Mouse (Mus musculus): ENCODE results near the gene Vax2. TPM values are rescaled to one million over a fixed set of nuclear protein-coding genes. Genes with fewer than 3 reads are reported as not detected.

Vax2 gene
- polyA plus RNA-seq, 1 experiment from 2014 or later: not detected

- ATAC-seq (ENCODE audit: low read depth): no peak
- H3K27ac ChIP-seq (ENCODE audit: low read depth, low read length): no peak overlapping the region
- no peak overlapping the region for H3K4me2 ChIP-seq (ENCODE audit: low read depth, low read length)
- H3K9ac ChIP-seq (replicated peaks; ENCODE audit: low read depth, low read length): no peak overlapping the region
- H3K4me1 ChIP-seq (ENCODE audit: control insufficient read depth, insufficient read depth, low read length): no peaks in the 10 kb centered on the region
- peaks cover 80% of the 10 kb centered on the region for H3K27me3 ChIP-seq (ENCODE audit: control insufficient read depth, insufficient read depth, low read length)
- H3K4me3 ChIP-seq (ENCODE audit: low read depth, low read length): no peak overlapping the region
- H3K9me3 ChIP-seq (ENCODE audit: control insufficient read depth, low read length): no peaks in the 10 kb centered on the region
- 7% methylated on average over 3 of the region's 3 CpGs for WGBS
- H3K36me3 ChIP-seq (ENCODE audit: control insufficient read depth, insufficient read depth, low read length): no peaks in the 10 kb centered on the region
These were observed 15.3 kb upstream of the Vax2 start for GRCm38 (mm10) chr6:83695731-83696130.

DNA sequence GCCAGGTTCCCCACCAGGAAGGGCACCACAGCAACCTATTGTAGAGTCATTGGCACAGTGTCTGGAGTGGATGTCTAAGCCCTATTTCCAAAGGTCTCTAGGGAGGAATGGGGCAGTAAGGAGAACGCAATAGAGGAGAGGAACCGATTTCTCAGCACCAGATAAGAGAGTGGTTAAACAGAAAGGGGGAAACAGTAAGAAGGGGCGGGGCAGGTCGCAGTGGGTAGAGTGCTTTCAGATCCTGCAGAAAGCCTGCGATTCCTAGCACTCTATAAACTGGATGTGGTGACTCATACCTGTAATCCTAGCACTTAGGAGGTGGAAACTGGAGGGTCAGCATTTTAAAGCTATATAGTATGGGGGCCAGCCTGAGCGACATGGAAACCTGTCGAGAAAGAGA, 14.4 kb upstream of the Vax2 start:
- H3K9me3 ChIP-seq (ENCODE audit: control insufficient read depth, low read length): no peaks in the 10 kb centered on the region
- no peak for ATAC-seq (ENCODE audit: low read depth)
- peaks cover 78% of the 10 kb centered on the region for H3K27me3 ChIP-seq (ENCODE audit: control insufficient read depth, insufficient read depth, low read length)
- no peaks in the 10 kb centered on the region for H3K36me3 ChIP-seq (ENCODE audit: control insufficient read depth, insufficient read depth, low read length)
- H3K4me1 ChIP-seq (ENCODE audit: control insufficient read depth, insufficient read depth, low read length): no peaks in the 10 kb centered on the region
- H3K27ac ChIP-seq (ENCODE audit: low read depth, low read length): no peak overlapping the region
- no peak overlapping the region for H3K4me3 ChIP-seq (ENCODE audit: low read depth, low read length)
- no peak overlapping the region for H3K9ac ChIP-seq (replicated peaks; ENCODE audit: low read depth, low read length)
- H3K4me2 ChIP-seq (ENCODE audit: low read depth, low read length): no peak overlapping the region
- WGBS: under 1% methylated on average over 7 of the region's 7 CpGs

DNA sequence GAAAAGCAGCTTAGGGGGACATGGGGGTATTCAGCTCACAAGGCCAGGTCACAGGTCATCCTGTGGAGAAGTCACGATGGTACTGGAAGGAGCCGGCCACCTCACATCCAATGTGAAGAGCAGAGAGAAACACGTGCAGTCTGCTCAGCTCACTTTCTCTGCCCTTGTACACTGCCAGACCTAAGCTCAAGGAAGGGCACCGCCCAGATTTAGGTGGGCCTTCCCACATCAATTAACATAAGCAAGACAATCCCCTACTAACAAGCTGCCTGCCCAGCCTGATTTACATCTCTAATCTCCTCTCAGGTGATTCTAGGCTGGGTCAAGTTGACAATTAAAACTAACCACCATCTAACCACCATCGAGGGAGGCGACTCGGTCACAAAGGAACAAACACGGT, 13.1 kb upstream of the Vax2 start:
- H3K9me3 ChIP-seq (ENCODE audit: control insufficient read depth, low read length): no peaks in the 10 kb centered on the region
- WGBS: 2% methylated on average over 8 of the region's 8 CpGs
- no peak overlapping the region for H3K4me3 ChIP-seq (ENCODE audit: low read depth, low read length)
- H3K4me1 ChIP-seq (ENCODE audit: control insufficient read depth, insufficient read depth, low read length): no peaks in the 10 kb centered on the region
- no peaks in the 10 kb centered on the region for H3K36me3 ChIP-seq (ENCODE audit: control insufficient read depth, insufficient read depth, low read length)
- no peak overlapping the region for H3K9ac ChIP-seq (replicated peaks; ENCODE audit: low read depth, low read length)
- no peak for ATAC-seq (ENCODE audit: low read depth)
- H3K27me3 ChIP-seq (ENCODE audit: control insufficient read depth, insufficient read depth, low read length): peaks cover 77% of the 10 kb centered on the region
- H3K27ac ChIP-seq (ENCODE audit: low read depth, low read length): no peak overlapping the region
- no peak overlapping the region for H3K4me2 ChIP-seq (ENCODE audit: low read depth, low read length)

DNA sequence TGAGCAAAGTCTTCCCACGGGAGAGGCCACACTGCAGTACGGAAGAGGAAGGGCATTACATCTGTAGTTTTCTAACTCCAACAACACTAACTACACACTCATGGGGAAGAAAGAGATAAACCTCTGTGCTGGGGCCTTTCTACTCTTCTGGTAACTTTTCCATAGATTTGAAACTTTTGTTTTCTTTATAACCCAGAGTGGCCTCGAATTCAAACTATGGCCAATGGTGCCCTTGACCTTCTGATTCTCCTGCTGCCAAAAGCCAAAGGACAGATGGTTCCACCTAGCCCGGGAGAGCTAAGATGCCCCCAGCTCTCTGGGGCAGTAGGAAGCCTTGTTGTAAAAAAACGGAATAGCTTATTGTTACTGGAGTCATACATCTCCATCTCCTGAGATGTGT, 11.1 kb upstream of the Vax2 start:
- ATAC-seq (ENCODE audit: low read depth): no peak
- no peaks in the 10 kb centered on the region for H3K4me1 ChIP-seq (ENCODE audit: control insufficient read depth, insufficient read depth, low read length)
- H3K27me3 ChIP-seq (ENCODE audit: control insufficient read depth, insufficient read depth, low read length): peaks cover 74% of the 10 kb centered on the region
- H3K27ac ChIP-seq (ENCODE audit: low read depth, low read length): no peak overlapping the region
- H3K36me3 ChIP-seq (ENCODE audit: control insufficient read depth, insufficient read depth, low read length): no peaks in the 10 kb centered on the region
- no peaks in the 10 kb centered on the region for H3K9me3 ChIP-seq (ENCODE audit: control insufficient read depth, low read length)
- no peak overlapping the region for H3K9ac ChIP-seq (replicated peaks; ENCODE audit: low read depth, low read length)
- WGBS: 1% methylated on average over 5 of the region's 5 CpGs
- no peak overlapping the region for H3K4me3 ChIP-seq (ENCODE audit: low read depth, low read length)
- H3K4me2 ChIP-seq (ENCODE audit: low read depth, low read length): no peak overlapping the region

- Histone ChIP-seq H3K4me1 (ENCODE audit: control insufficient read depth, insufficient read depth, low read length) (no peaks in the 10 kb centered on the region), H3K9ac (replicated peaks; ENCODE audit: low read depth, low read length) (no peak overlapping the region), H3K27me3 (ENCODE audit: control insufficient read depth, insufficient read depth, low read length) (peaks cover 74% of the 10 kb centered on the region), H3K36me3 (ENCODE audit: control insufficient read depth, insufficient read depth, low read length) (no peaks in the 10 kb centered on the region), H3K9me3 (ENCODE audit: control insufficient read depth, low read length) (no peaks in the 10 kb centered on the region), H3K4me3 (ENCODE audit: low read depth, low read length) (no peak overlapping the region), H3K4me2 (ENCODE audit: low read depth, low read length) (no peak overlapping the region), H3K27ac (ENCODE audit: low read depth, low read length) (no peak overlapping the region)
- ATAC-seq (ENCODE audit: low read depth): no peak
- WGBS: 2% methylated on average over 11 of the region's 11 CpGs
These were observed 10.1 kb upstream of the Vax2 start for GRCm38 (mm10) chr6:83701001-83701400.

DNA sequence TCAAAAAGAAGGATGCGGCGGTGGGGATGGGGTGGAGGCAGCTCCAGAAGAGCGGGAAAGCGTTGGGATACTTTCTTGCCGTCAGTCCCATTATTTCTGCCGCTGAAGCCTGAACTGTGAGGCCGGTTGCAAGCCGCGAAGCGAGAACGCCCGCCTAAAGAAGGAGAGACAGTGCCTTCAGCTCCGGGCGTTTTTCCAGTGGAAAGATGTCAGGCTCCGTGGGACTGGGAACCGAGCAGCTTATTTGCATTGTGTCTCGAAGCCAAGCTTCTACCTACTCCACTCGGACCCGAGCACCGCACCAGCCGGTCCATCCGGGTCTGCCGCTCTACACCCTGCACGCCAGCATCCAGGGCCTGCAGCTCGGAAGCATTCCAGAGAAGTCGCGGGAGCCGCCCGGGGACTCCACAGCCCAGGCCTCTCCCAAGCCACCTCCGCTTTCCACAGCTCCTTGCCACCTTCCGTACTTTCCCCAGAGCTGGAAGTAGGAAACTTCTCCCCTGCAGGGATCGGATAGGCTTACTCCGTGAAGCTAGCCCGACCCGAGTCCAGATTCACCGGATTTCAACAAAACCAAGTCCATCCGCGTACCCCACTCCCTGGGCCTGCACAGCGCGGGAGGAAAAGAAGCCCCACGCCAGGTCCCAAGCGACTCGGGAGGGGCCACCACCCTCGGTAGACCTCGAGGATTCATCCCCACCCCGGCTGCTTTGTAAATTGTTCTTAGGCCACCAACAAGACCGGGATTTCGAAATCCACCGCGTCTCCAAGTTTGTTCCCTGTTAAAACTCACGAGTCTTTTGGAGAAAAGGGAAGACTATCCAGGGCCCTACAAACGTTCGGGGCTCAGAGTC, 8.7 kb upstream of the Vax2 start:
- Histone ChIP-seq H3K9me3 (ENCODE audit: control insufficient read depth, low read length) (no peaks in the 10 kb centered on the region), H3K4me2 (ENCODE audit: low read depth, low read length) (no peak overlapping the region), H3K27ac (ENCODE audit: low read depth, low read length) (no peak overlapping the region), H3K4me3 (ENCODE audit: low read depth, low read length) (no peak overlapping the region), H3K9ac (replicated peaks; ENCODE audit: low read depth, low read length) (no peak overlapping the region), H3K27me3 (ENCODE audit: control insufficient read depth, insufficient read depth, low read length) (peaks cover 76% of the 10 kb centered on the region), H3K4me1 (ENCODE audit: control insufficient read depth, insufficient read depth, low read length) (no peaks in the 10 kb centered on the region), H3K36me3 (ENCODE audit: control insufficient read depth, insufficient read depth, low read length) (no peaks in the 10 kb centered on the region)
- under 1% methylated on average over 53 of the region's 53 CpGs for WGBS
- no peak for ATAC-seq (ENCODE audit: low read depth)

DNA sequence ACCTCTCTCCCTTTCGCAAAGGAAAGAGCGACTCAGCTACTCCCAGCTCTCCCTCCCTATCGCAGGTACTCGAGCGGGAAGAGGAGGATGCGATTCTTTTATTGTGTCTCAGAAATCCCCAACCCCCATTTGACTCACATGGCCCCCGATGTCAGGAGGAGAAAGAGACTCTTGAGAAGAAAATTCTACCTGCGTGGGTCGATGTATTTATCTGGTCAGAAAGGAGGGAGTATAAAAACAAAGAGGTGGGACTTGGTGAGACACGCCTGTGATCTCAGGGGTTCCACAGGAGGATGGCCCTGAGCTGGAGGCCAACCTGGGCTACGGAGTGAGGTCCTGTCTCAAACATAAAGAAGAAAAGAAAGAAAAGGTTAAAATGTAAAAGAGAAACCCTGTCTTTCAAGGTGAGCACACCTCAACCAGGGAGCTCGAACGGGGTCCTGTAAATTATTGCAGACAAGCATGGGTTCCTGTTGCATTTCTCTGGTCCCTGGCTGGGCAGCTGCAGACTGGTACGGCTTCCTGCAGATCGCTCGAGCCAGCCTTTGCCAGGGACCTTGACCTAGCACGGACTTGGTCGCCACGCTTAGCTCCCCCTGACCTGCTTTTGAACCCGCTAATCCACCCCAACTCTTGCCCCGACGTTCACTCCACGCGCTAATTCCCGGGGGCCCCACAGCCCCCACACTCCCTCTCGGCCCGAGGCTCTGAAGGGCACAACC, 7.9 kb upstream of the Vax2 start:
- Histone ChIP-seq H3K27me3 (ENCODE audit: control insufficient read depth, insufficient read depth, low read length) (peaks cover 75% of the 10 kb centered on the region), H3K4me3 (ENCODE audit: low read depth, low read length) (no peak overlapping the region), H3K9me3 (ENCODE audit: control insufficient read depth, low read length) (no peaks in the 10 kb centered on the region), H3K9ac (replicated peaks; ENCODE audit: low read depth, low read length) (no peak overlapping the region), H3K4me1 (ENCODE audit: control insufficient read depth, insufficient read depth, low read length) (no peaks in the 10 kb centered on the region), H3K36me3 (ENCODE audit: control insufficient read depth, insufficient read depth, low read length) (no peaks in the 10 kb centered on the region), H3K27ac (ENCODE audit: low read depth, low read length) (no peak overlapping the region), H3K4me2 (ENCODE audit: low read depth, low read length) (no peak overlapping the region)
- 0% methylated on average over 27 of the region's 27 CpGs for WGBS
- ATAC-seq (ENCODE audit: low read depth): no peak

DNA sequence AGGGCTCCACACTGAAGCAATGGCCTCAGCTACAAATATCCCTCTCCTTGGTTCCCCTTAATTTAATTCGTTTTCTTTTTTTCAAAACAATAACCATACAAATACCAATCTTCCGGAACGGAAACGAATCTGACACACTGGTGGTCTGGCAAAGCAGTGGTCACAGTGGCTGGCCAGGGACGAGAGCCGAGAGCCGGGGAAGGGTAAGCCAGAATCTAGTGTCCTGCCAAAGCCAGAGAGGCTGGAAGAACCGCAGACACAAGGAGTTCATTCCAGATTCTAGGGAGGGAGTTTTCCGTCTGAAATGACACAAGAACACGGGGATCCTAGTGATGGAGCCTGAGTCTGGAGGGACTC, 7.4 kb upstream of the Vax2 start:
- Histone ChIP-seq H3K9me3 (ENCODE audit: control insufficient read depth, low read length) (no peaks in the 10 kb centered on the region), H3K27me3 (ENCODE audit: control insufficient read depth, insufficient read depth, low read length) (peaks cover 75% of the 10 kb centered on the region), H3K9ac (replicated peaks; ENCODE audit: low read depth, low read length) (no peak overlapping the region), H3K4me3 (ENCODE audit: low read depth, low read length) (no peak overlapping the region), H3K4me2 (ENCODE audit: low read depth, low read length) (no peak overlapping the region), H3K4me1 (ENCODE audit: control insufficient read depth, insufficient read depth, low read length) (no peaks in the 10 kb centered on the region), H3K36me3 (ENCODE audit: control insufficient read depth, insufficient read depth, low read length) (no peaks in the 10 kb centered on the region), H3K27ac (ENCODE audit: low read depth, low read length) (no peak overlapping the region)
- 2% methylated on average over 10 of the region's 10 CpGs for WGBS
- ATAC-seq (ENCODE audit: low read depth): no peak

DNA sequence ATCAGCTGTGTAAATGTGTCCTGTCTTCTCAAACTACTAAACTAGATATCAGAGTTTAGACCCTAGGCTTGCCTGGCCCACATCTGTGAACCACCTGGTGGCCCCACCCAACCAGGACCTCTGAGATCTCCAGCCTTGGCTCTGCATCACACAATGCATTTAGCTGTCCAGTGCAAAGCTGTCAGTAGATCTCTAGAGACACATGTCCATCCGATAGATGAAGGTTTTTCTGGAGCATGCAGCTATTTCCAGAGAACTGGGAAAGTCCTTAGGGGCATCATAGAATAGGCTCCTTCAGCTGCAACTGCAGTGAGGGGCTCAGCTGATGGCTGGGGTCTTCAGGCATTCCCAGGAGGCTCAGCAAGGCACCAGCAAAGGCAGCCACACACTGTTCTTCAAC, 6.8 kb upstream of the Vax2 start:
- Histone ChIP-seq H3K4me2 (ENCODE audit: low read depth, low read length) (no peak overlapping the region), H3K4me3 (ENCODE audit: low read depth, low read length) (no peak overlapping the region), H3K27me3 (ENCODE audit: control insufficient read depth, insufficient read depth, low read length) (peaks cover 75% of the 10 kb centered on the region), H3K9ac (replicated peaks; ENCODE audit: low read depth, low read length) (no peak overlapping the region), H3K36me3 (ENCODE audit: control insufficient read depth, insufficient read depth, low read length) (no peaks in the 10 kb centered on the region), H3K27ac (ENCODE audit: low read depth, low read length) (no peak overlapping the region), H3K4me1 (ENCODE audit: control insufficient read depth, insufficient read depth, low read length) (no peaks in the 10 kb centered on the region), H3K9me3 (ENCODE audit: control insufficient read depth, low read length) (no peaks in the 10 kb centered on the region)
- 10% methylated on average over 1 of the region's 1 CpGs for WGBS
- no peak for ATAC-seq (ENCODE audit: low read depth)

Measured in neural tube, embryonic 14.5 days (tissue).